Mouse (Mus musculus) c-Kit-positive CD71-negative TER-119-negative erythroid progenitor cells, embryonic 14.5 days (primary cell): ENCODE results near the gene Slc5a4a.

Experiments
- DNase-seq: peaks from one replicate; pipeline ENCODE4 v3.0.0-alpha.2; 2013; ENCODE audit warnings: low read depth

The Slc5a4a gene

DNA sequence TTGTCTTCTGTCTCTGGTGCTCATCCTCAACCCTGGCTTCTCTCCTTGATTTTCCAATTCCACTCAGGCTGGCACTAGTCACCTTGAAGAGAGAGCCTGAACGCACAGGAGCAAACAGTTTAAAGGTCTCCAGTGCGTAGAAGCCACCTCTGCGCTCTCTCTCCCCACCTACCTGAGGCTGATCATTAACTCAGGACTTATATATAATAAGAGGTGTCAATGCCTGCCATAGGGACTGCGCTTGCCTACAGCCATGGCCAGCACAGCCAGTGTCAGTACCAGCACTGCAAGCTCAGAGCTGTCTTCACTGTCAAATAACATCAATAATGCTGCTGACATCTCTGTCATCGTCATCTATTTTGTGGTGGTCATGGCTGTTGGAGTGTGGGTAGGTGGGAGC is at the start of gene Slc5a4a:
Gene Slc5a4a (plus strand): TSS at position 174 of the 400 bp plus-strand sequence.
- DNase-seq = no peak

DNA sequence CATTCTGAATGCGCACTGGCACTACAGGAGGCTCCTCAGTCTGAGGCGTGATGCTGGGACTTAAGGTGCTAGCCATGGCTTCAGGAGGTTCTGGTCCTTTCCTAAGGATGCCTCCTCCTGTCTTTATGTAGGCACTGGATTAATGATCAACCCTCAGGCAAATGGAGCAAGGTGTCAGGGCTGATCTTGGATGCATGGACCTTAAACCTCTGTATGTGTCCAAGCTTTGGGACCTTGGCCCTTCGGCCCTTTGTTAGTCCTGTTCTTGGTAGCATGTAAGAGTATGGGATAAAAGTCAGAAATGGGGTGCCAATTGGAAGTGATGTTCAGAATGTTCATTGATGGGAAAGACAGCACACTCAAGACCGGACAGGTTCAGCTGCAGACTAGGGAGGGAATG is 36.4 kb upstream of the Slc5a4a start, which contains the start of gene Slc5a4b:
Gene Slc5a4b (minus strand): TSS at position 101 of the 400 bp plus-strand sequence.
- DNase-seq = no peak

DNA sequence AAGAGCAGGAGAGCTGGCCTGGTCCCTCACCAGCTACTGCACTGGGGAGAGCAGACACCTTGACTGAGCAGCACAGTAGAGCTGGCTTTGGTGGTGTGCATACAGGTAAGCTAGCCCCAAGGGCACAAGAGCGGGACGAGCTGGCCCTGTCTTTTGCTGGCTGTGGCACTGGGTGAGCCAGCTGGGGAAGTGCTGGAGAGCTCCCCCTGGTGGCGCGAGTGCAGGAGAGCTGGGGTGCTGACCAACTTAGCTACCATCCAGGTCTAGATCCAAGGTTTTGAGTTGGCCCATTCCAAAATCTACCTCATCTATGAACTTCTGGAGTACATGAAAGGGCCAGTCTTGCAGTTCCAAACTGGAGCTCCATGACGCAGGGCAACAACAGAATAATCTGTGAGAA is 29.3 kb upstream of the Slc5a4a start:
- peak; percentile 52 for DNase-seq

- peak; percentile 25 for DNase-seq
These were observed 28.5 kb upstream of the Slc5a4a start for GRCm38 (mm10) chr10:76118741-76119140.

- no peak for DNase-seq
These were observed 27.0 kb upstream of the Slc5a4a start for GRCm38 (mm10) chr10:76120124-76120711.

DNA sequence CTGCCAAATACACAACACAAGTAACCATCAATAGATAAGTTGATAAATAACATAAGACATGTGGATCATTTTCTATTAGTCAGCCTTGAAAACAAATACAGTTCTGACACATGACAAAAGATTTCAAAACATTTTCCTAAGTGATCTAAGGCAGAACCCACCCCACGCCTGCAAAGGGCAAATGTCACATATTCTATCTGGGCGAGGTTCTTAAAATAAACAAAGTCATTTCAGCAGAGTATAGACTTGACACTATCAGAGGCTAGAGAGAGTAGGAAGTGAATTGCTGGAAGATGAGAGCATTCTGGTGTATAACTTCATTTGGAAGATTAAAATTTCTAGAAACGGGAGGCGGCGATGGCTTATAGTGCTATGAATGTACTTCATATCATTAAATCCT is 25.8 kb upstream of the Slc5a4a start:
- no peak for DNase-seq

DNA sequence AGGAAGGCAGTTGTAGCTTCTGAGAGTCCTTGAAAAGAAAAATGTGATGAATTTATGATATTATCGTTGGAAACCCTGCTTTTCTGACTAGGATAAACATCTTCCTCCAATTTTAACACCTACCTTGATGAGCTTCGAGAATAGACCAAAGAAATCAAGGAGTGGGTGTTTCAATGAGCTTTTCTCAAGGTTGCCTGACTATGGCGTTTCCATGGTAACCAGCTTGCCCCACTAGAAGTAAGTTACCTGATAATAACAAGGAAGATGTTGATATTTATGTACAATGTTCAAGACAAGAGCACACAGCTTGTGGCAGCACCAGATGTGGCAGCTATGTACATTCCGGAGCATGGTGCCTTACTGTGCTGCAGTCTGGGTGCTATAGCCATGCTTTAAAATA is 14.7 kb upstream of the Slc5a4a start:
- no peak for DNase-seq

DNA sequence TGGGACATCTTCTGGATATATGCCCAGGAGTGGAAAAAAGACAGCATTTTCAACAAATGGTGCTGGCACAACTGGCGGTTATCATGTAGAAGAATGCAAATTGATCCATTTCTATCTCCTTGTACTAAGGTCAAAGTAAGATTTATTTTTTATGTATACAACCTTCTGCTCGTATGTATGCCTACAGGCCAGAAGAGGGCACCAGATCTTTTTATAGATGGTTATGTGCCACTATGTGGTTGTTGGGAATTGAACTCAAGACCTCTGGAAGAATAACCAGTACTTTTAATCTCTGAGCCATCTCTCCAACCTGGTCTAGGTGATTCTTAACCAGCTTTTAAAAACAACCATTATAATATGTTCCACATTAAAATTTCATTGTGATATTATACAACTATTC is 10.9 kb upstream of the Slc5a4a start:
- no peak for DNase-seq

DNA sequence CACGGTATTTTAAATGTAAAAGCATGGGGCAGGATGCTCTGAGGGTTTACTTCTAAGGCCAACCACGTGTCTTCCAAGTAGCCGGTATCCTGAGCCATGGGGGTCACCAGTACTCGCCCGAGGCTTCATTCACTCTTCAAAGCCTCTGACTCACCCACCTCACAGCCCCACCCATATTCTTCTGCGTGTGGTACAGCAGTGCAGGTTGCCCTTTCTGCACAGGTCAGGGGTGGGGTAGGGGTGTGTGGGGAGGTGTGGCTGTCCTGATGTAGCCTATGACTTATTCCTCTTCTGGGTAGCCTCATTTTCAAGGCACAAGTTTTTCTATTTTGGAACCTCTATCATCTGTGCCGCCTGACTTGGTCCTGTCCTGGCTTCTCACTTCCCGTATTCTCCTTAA is 405 bp upstream of the Slc5a4a start:
- DNase-seq = no peak

DNA sequence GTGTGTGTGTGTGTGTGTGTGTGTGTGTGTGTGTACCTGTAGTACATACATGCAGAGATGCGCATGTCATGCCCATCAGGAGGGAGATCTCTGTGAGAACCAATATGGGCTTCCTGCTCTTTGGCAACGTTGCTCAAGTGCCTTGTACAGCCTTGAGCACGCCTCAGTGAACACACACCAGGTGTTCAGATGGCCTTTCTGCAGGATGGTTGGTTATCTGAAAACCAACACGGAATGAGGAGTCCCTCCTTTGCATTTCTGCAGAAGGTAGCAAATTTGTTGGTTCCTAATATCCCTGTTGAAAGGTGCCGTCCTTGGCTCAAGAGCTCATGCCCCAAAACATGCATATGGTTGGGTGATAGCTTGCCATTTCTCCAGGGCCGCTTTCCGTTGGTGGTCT is 8.7 kb downstream of the Slc5a4a start:
- DNase-seq = no peak

DNA sequence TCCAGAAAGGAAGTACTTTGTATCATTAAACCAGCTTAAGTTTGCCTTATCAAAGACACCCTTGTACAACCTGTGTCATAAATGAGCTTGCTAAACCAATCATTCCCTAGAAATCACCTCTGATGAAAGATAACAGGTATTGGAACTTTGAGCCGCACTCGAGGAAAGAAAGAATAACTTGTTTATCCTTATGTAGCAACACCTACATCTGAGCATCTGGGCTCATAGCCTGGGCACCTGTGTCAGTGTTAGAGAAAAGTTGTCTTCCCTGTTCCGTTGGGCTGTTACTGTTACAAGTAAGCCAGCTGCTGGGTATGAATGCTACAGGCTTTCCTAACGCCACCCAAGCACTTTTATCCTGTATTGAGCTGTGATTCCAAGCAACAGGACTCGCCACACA is 10.3 kb downstream of the Slc5a4a start:
- DNase-seq = no peak

GRCm38 (mm10) chr10:76158009-76158408 is 10.8 kb downstream of the Slc5a4a start:
- no peak for DNase-seq

DNA sequence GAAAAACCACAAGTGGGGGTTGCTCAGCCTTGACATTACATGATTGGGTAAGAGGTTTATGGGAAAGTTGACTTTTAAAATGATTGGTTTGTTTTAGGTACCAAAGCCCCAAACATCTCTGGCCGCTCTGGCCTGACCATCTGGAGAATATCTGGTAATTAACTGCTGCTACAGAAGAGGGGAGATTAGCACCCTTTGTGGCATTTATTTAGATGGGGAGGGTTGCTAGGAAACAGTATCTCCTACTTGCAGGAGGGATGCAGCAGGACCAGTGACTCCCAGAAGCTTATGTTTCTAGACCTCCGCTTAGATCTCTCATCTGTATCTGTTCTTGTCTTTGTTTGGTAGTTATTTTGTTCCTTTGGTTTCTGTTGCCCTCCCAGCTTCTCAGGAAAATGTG is 27.6 kb downstream of the Slc5a4a start:
- no peak for DNase-seq

GRCm38 (mm10) chr10:76185216-76185615 is 38.0 kb downstream of the Slc5a4a start:
- DNase-seq = no peak

DNA sequence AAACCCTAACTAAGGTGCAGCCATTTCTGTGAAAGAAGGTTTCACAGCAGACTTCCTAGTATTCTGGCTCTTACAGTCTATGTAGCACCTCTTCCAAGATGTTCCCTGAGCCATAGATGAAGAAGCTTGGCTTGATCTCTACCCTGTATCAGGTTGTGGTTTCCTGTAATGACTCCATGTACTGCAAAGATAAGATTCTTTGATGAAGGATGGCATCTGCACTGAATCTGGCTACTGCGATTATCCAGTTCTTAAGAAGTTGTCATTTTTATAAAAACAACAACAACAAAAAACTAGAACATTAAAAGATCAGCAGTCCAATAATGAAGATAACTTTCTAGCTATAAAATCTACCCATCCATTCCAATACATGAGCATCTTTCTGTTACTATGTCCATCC is 40.8 kb downstream of the Slc5a4a start:
- no peak for DNase-seq

DNA sequence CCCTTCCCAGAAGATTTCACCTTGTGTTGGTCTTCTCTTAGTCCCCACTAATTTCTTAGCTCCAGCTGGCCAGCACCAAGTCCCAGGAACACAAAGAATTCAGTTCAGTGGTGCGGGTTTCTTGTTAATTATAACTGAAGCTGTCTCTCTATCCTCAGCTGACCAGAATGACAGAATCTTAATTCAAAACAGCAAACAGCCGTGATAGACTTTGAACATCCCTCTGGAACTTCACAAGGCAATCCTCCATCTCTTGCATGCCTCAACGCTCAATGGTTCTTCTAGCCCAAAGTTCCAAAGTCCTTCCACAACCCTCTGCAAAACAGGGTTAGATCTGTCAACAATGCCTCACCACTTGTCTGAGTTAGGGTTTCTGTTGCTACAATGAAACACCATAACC is 54.2 kb downstream of the Slc5a4a start:
- no peak for DNase-seq

DNA sequence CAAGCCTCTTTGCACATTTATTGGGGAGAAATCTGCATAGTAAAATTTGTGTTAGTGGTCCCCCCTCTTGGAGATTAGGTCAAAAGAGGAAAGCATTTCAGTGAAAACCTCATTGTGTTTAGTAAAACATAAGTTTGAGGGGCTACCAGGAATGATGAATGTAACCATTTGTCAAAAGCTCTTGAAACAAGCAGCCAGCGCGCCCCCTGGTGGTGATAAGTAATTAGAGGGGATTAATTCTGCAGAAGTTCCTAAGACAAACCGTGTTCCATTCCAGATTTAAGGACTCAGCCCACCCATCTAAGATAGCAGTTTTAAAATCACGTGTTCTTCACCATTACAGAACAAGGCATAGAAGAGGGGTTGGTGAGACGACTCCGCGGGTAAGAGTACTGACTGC is 54.7 kb downstream of the Slc5a4a start:
- peak; percentile 58 for DNase-seq

- DNase-seq = peak; percentile 18
These were observed 56.6 kb downstream of the Slc5a4a start for GRCm38 (mm10) chr10:76203798-76204283.

- DNase-seq = no peak
These were observed 60.1 kb downstream of the Slc5a4a start for GRCm38 (mm10) chr10:76207262-76207796.

DNA sequence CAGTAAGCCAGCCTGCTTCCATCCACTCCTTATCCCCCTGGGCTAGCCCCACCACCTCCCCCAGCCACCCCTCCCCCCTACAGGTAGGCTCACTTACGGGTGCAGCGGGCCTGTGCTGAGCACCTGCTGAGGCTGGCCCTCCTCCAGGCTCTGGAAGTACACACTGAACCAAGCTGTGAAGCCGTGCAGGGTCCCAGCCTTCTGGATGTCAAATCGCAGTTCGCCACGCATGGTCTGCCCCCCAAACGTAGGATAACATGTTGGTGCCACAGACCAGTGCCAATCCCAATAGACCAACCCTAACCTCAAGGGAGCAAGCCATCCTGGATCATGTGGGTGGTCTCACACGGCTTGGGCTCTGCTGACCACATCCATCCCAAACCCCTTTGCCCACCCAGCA is 62.0 kb downstream of the Slc5a4a start:
- no peak for DNase-seq

- no peak for DNase-seq
These were observed 63.6 kb downstream of the Slc5a4a start for GRCm38 (mm10) chr10:76210806-76211205.

DNA sequence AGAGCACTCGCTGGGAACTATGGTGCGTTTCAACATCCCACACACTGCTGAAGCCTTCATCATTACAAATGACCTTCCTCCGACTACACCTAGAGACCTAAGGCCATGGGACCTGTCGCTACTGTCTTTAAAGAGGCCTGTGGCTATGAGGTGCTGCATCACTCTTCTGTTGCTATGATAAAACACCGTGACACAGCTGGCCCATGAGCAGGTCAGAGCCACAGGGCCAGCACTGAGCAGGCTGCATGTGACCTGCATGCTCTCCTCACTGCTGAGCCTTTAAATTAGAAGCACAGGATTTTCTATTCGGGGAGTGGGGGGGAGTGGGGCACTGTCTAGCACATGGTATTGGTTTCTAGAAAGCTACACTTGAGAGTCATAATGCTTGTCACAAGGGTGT is 64.9 kb downstream of the Slc5a4a start:
- no peak for DNase-seq

GRCm38 (mm10) chr10:76214161-76214560 is 66.9 kb downstream of the Slc5a4a start:
- no peak for DNase-seq

GRCm38 (mm10) chr10:76217056-76217455 is 69.8 kb downstream of the Slc5a4a start:
- DNase-seq = no peak
